Comparison of ENCODE assay signal across 8 mouse cellular contexts in genomic region chr12:32926331-32927172, GRCm38 (mm10). TPM values are rescaled to one million over a fixed set of nuclear protein-coding genes. Genes with fewer than 3 reads are reported as not detected.
DNase-seq lines count a peak whose midpoint lies in the region; ATAC-seq lines count a peak whose summit lies in the region.

No protein-coding gene starts in this region.

- ATAC-seq in neural tube, embryonic 11.5 days (ENCODE audit: insufficient read depth, low FRiP score, low TSS enrichment), result peak; percentile 56
- ATAC-seq in embryonic facial prominence, embryonic 12.5 days (ENCODE audit: insufficient number of reproducible peaks, insufficient read depth, low FRiP score, low TSS enrichment), result 0 out of 2 replicates have a peak, but pooled peaks have one; percentile 19
- peak; percentile 68 for ATAC-seq in heart, embryonic 16.5 days (replicated peaks; ENCODE audit: extremely low read depth, insufficient read depth, low FRiP score)

- H3K27ac ChIP-seq in neural tube, embryonic 11.5 days (ENCODE audit: low read depth, low read length), result no peak overlapping the region
- peak overlapping the region; percentile 36; the same call in 1 of the 2 replicates for H3K27ac ChIP-seq in embryonic facial prominence, embryonic 12.5 days
- peak overlapping the region; percentile 84 for H3K27ac ChIP-seq in heart, embryonic 16.5 days (ENCODE audit: low read length)

- H3K9me3 ChIP-seq in neural tube, embryonic 11.5 days (ENCODE audit: control insufficient read depth, low read length), result no peaks in the 10 kb centered on the region
- H3K9me3 ChIP-seq in embryonic facial prominence, embryonic 12.5 days, result no peaks in the 10 kb centered on the region
- H3K9me3 ChIP-seq in heart, embryonic 16.5 days (replicated peaks; ENCODE audit: control insufficient read depth, low read length), result no peaks in the 10 kb centered on the region

- no peaks in the 10 kb centered on the region for H3K36me3 ChIP-seq in neural tube, embryonic 11.5 days (ENCODE audit: control insufficient read depth, insufficient read depth, low read length)
- H3K36me3 ChIP-seq in embryonic facial prominence, embryonic 12.5 days, result no peaks in the 10 kb centered on the region
- no peaks in the 10 kb centered on the region for H3K36me3 ChIP-seq in heart, embryonic 16.5 days (ENCODE audit: control insufficient read depth, insufficient read depth)

- H3K9ac ChIP-seq in neural tube, embryonic 11.5 days (ENCODE audit: low read length), result no peak overlapping the region
- no peak overlapping the region for H3K9ac ChIP-seq in embryonic facial prominence, embryonic 12.5 days
- H3K9ac ChIP-seq in heart, embryonic 16.5 days (ENCODE audit: low read length), result no peak overlapping the region

- WGBS in neural tube, embryonic 11.5 days, result 65% methylated on average over 18 of the region's 18 CpGs
- WGBS in embryonic facial prominence, embryonic 12.5 days, result 55% methylated on average over 18 of the region's 18 CpGs
- 56% methylated on average over 18 of the region's 18 CpGs for WGBS in heart, embryonic 16.5 days

- DNase-seq in neural tube, embryonic 11.5 days (ENCODE audit: low spot score), result peak; percentile 47
- DNase-seq in neural tube, embryonic 10.5 days (ENCODE audit: extremely low spot score, low spot score), result no peak
- peak; percentile 51 to 69 for DNase-seq in left cerebral cortex, adult 9 months (ENCODE audit: low spot score in 2 of 2)
- peak; percentile 77 to 86 for DNase-seq in right cerebral cortex, postnatal 10 days (ENCODE audit: low spot score in 2 of 2)
- DNase-seq in thymus, postnatal 4 days, result no peak
- no peak for DNase-seq in thymus, postnatal 0 days (ENCODE audit: low spot score)

- H3K27me3 ChIP-seq in neural tube, embryonic 11.5 days (ENCODE audit: control insufficient read depth, insufficient read depth, low read length), result no peaks in the 10 kb centered on the region
- 0 out of 2 replicates have a peak, but pooled peaks cover 5% of the 10 kb centered on the region for H3K27me3 ChIP-seq in embryonic facial prominence, embryonic 12.5 days
- H3K27me3 ChIP-seq in heart, embryonic 16.5 days (ENCODE audit: control insufficient read depth, insufficient read depth, low read length), result no peaks in the 10 kb centered on the region

- no peak overlapping the region for H3K4me2 ChIP-seq in neural tube, embryonic 11.5 days (ENCODE audit: low read depth)
- no peak overlapping the region for H3K4me2 ChIP-seq in embryonic facial prominence, embryonic 12.5 days (replicated peaks)
- H3K4me2 ChIP-seq in heart, embryonic 16.5 days (ENCODE audit: low read depth, low read length), result peak overlapping the region; percentile 3; the same call in 1 of the 2 replicates

- H3K4me3 ChIP-seq in neural tube, embryonic 11.5 days (ENCODE audit: low read depth, low read length), result no peak overlapping the region
- no peak overlapping the region for H3K4me3 ChIP-seq in embryonic facial prominence, embryonic 12.5 days
- no peak overlapping the region for H3K4me3 ChIP-seq in heart, embryonic 16.5 days (ENCODE audit: low read length)

- H3K4me1 ChIP-seq in neural tube, embryonic 11.5 days (ENCODE audit: control insufficient read depth, insufficient read depth, low read length), result peaks cover 7% of the 10 kb centered on the region
- H3K4me1 ChIP-seq in embryonic facial prominence, embryonic 12.5 days, result peaks cover 16% of the 10 kb centered on the region
- H3K4me1 ChIP-seq in heart, embryonic 16.5 days (ENCODE audit: control insufficient read depth, insufficient read depth, low read length), result peaks cover 11% of the 10 kb centered on the region

RNA-seq across cellular contexts. Expression of gene Sypl, which starts 27.1 kb away (rescaled TPM):
- 54.0 and 58.6 TPM in 2 replicates for polyA plus RNA-seq in neural tube, embryonic 11.5 days (2014; fragmentation: Nextera tagmentation; extraction: Ambion mirVana)
- polyA plus RNA-seq in embryonic facial prominence, embryonic 12.5 days (2016; fragmentation: Nextera tagmentation; extraction: Ambion mirVana), result 60.6 and 68.3 TPM in 2 replicates
- polyA plus RNA-seq in heart, embryonic 16.5 days (2015; fragmentation: Nextera tagmentation; extraction: Ambion mirVana), result 110 and 127 TPM in 2 replicates
- polyA plus RNA-seq in thymus, postnatal 0 days (2015; fragmentation: Nextera tagmentation; extraction: Ambion mirVana), result 109 and 111 TPM in 2 replicates

Comparison
In these comparisons a context has a peak if more than half of its experiments do, and no peak if none do; other contexts are left out.
1. DNase-seq: peak in neural tube, embryonic 11.5 days (single experiment), left cerebral cortex, adult 9 months (2 of 2) and right cerebral cortex, postnatal 10 days (2 of 2); none in neural tube, embryonic 10.5 days (single experiment), thymus, postnatal 4 days (single experiment) and thymus, postnatal 0 days (single experiment).
2. Peak in every context shown above with its lines, with median percentiles within 50 percentile points of each other: ATAC-seq.